ENCODE assay signal across 21 mouse cellular contexts in genomic region chr9:35290916-35291315, GRCm38 (mm10). TPM values are rescaled to one million over a fixed set of nuclear protein-coding genes. Genes with fewer than 3 reads are reported as not detected.
DNase-seq lines count a peak whose midpoint lies in the region; ATAC-seq lines count a peak whose summit lies in the region.
"Had no signal": no experiment of that assay in that cellular context is flagged by ENCODE, and none has a peak within 500 bp of the region (broad histone marks: within the 10 kb centered on the region; RNA-seq: fewer than 3 reads in every experiment).

No protein-coding gene starts in this region.

- 81% methylated on average over 4 of the region's 4 CpGs for WGBS in forebrain, embryonic 10.5 days
- 78% methylated on average over 4 of the region's 4 CpGs for WGBS in forebrain, embryonic 14.5 days
- 26% methylated on average over 4 of the region's 4 CpGs for WGBS in heart, embryonic 11.5 days (ENCODE audit: insufficient replicate concordance)

- H3K4me2 ChIP-seq in forebrain, embryonic 14.5 days (ENCODE audit: low read length): no peak overlapping the region
- no peak overlapping the region for H3K4me2 ChIP-seq in heart, embryonic 11.5 days
- H3K4me2 ChIP-seq: embryonic facial prominence, embryonic 12.5 days; forebrain, embryonic 12.5 days; heart, embryonic 13.5 days; hindbrain, embryonic 12.5 days; stomach, embryonic 15.5 days had no signal

- peaks cover 68% of the 10 kb centered on the region for H3K27me3 ChIP-seq in forebrain, embryonic 10.5 days (ENCODE audit: poor library complexity, severe bottlenecking)
- H3K27me3 ChIP-seq in forebrain, embryonic 14.5 days (replicated peaks; ENCODE audit: control insufficient read depth, insufficient read depth, low read length): no peaks in the 10 kb centered on the region
- 0 out of 2 replicates have a peak, but pooled peaks cover 4% of the 10 kb centered on the region for H3K27me3 ChIP-seq in heart, embryonic 11.5 days (ENCODE audit: control insufficient read depth, insufficient read depth, low read length)
- H3K27me3 ChIP-seq: embryonic facial prominence, embryonic 12.5 days; heart, embryonic 13.5 days; stomach, embryonic 15.5 days had no signal

- H3K9me3 ChIP-seq in forebrain, embryonic 10.5 days: peaks cover under 1% of the 10 kb centered on the region
- no peaks in the 10 kb centered on the region for H3K9me3 ChIP-seq in forebrain, embryonic 14.5 days (replicated peaks; ENCODE audit: control insufficient read depth, low read length)
- no peaks in the 10 kb centered on the region for H3K9me3 ChIP-seq in heart, embryonic 11.5 days (replicated peaks; ENCODE audit: control insufficient read depth, low read length)
- H3K9me3 ChIP-seq: embryonic facial prominence, embryonic 12.5 days; forebrain, embryonic 12.5 days; heart, embryonic 13.5 days; hindbrain, embryonic 12.5 days; midbrain, embryonic 10.5 days; stomach, embryonic 15.5 days had no signal

- no peaks in the 10 kb centered on the region for H3K36me3 ChIP-seq in forebrain, embryonic 10.5 days (replicated peaks)
- no peaks in the 10 kb centered on the region for H3K36me3 ChIP-seq in forebrain, embryonic 14.5 days (ENCODE audit: control insufficient read depth, insufficient read depth, low read length)
- H3K36me3 ChIP-seq in heart, embryonic 11.5 days (ENCODE audit: control insufficient read depth, insufficient read depth, low read length): no peaks in the 10 kb centered on the region
- H3K36me3 ChIP-seq: embryonic facial prominence, embryonic 12.5 days; forebrain, embryonic 12.5 days; heart, embryonic 13.5 days; hindbrain, embryonic 12.5 days; midbrain, embryonic 10.5 days; stomach, embryonic 15.5 days had no signal

- peaks cover 48% of the 10 kb centered on the region for H3K4me1 ChIP-seq in forebrain, embryonic 10.5 days
- no peaks in the 10 kb centered on the region for H3K4me1 ChIP-seq in forebrain, embryonic 14.5 days (ENCODE audit: control insufficient read depth, insufficient read depth, low read length)
- no peaks in the 10 kb centered on the region; the same call in 1 of the 2 replicates for H3K4me1 ChIP-seq in heart, embryonic 11.5 days (ENCODE audit: control insufficient read depth, insufficient read depth, low read length)
- H3K4me1 ChIP-seq: embryonic facial prominence, embryonic 12.5 days; stomach, embryonic 15.5 days had no signal

- H3K27ac ChIP-seq in forebrain, embryonic 10.5 days: 0 out of 2 replicates have a peak overlapping the region, but pooled peaks have one; percentile 20
- no peak overlapping the region for H3K27ac ChIP-seq in forebrain, embryonic 14.5 days (ENCODE audit: low read depth, low read length)
- H3K27ac ChIP-seq in heart, embryonic 11.5 days (ENCODE audit: low read depth, low read length): no peak overlapping the region
- H3K27ac ChIP-seq: embryonic facial prominence, embryonic 12.5 days; forebrain, embryonic 12.5 days; heart, embryonic 13.5 days; hindbrain, embryonic 12.5 days; layer of hippocampus, adult 2 months; midbrain, embryonic 10.5 days; stomach, embryonic 15.5 days had no signal

- no peak for ATAC-seq in forebrain, embryonic 14.5 days
- no peak for ATAC-seq in heart, embryonic 11.5 days (replicated peaks; ENCODE audit: insufficient number of reproducible peaks, low FRiP score, low TSS enrichment)

- H3K9ac ChIP-seq in forebrain, embryonic 14.5 days (ENCODE audit: low read length): no peak overlapping the region
- H3K9ac ChIP-seq in heart, embryonic 11.5 days (ENCODE audit: low read depth, low read length): no peak overlapping the region
- H3K9ac ChIP-seq: embryonic facial prominence, embryonic 12.5 days; forebrain, embryonic 12.5 days; heart, embryonic 13.5 days; hindbrain, embryonic 12.5 days; stomach, embryonic 15.5 days had no signal

- no peak for DNase-seq in forebrain, embryonic 10.5 days (ENCODE audit: extremely low spot score, low spot score)
- DNase-seq in forebrain, embryonic 14.5 days (ENCODE audit: low spot score): no peak
- DNase-seq in heart, adult 9 months (ENCODE audit: low spot score in 2 of 2): peak; percentile 42 to 71
- DNase-seq in heart, postnatal 4 days: peak; percentile 32
- no peak for DNase-seq in spleen, postnatal 36 days (ENCODE audit: low spot score in 2 of 2)
- no peak for DNase-seq in kidney, postnatal 10 days
- DNase-seq: cerebellum, adult 18-20 months; cerebellum, postnatal 14 days; gastrocnemius, postnatal 10 days; kidney, adult 8-10 months; kidney, postnatal 25 days; layer of hippocampus, postnatal 36 days; thymus, postnatal 25 days had no signal

- H3K4me3 ChIP-seq in forebrain, embryonic 10.5 days: no peak overlapping the region
- H3K4me3 ChIP-seq in forebrain, embryonic 14.5 days (ENCODE audit: low read depth, low read length): no peak overlapping the region
- no peak overlapping the region for H3K4me3 ChIP-seq in heart, embryonic 11.5 days (ENCODE audit: low read depth, low read length)
- H3K4me3 ChIP-seq: embryonic facial prominence, embryonic 12.5 days; forebrain, embryonic 12.5 days; heart, embryonic 13.5 days; hindbrain, embryonic 12.5 days; layer of hippocampus, adult 2 months; midbrain, embryonic 10.5 days; stomach, embryonic 15.5 days had no signal

RNA-seq across cellular contexts. Expression of gene Rpusd4, which starts 23.3 kb away (rescaled TPM):
- 33.3 TPM in 2 replicates for polyA plus RNA-seq in forebrain, embryonic 10.5 days (2016; fragmentation: Nextera tagmentation; extraction: Ambion mirVana)
- 23.1 and 24.9 TPM in 2 replicates for polyA plus RNA-seq in forebrain, embryonic 14.5 days (2014; fragmentation: Nextera tagmentation; extraction: Ambion mirVana)
- 25.0 and 28.3 TPM in 2 replicates for polyA plus RNA-seq in heart, embryonic 11.5 days (2014; fragmentation: Nextera tagmentation; extraction: Ambion mirVana)
- total RNA-seq in heart, postnatal 4 days (2021): 1 to 10 TPM; 9.6 to 9.9 TPM

RNA-seq across cellular contexts. Expression of gene Fam118b, which starts 23.3 kb away (rescaled TPM):
- 64.9 and 70.2 TPM in 2 replicates for polyA plus RNA-seq in forebrain, embryonic 10.5 days (2016; fragmentation: Nextera tagmentation; extraction: Ambion mirVana)
- polyA plus RNA-seq in forebrain, embryonic 14.5 days (2014; fragmentation: Nextera tagmentation; extraction: Ambion mirVana): 94.5 and 95.0 TPM in 2 replicates
- polyA plus RNA-seq in heart, embryonic 11.5 days (2014; fragmentation: Nextera tagmentation; extraction: Ambion mirVana): 27.3 and 30.3 TPM in 2 replicates
- total RNA-seq in heart, postnatal 4 days (2021): 10 to 100 TPM; 16.6 to 18.0 TPM

Comparison
In these comparisons a context has a peak if more than half of its experiments do, and no peak if none do; other contexts are left out.
1. DNase-seq: peak in heart, adult 9 months (2 of 2) and heart, postnatal 4 days (single experiment); none in forebrain, embryonic 10.5 days (single experiment), forebrain, embryonic 14.5 days (single experiment), spleen, postnatal 36 days (0 of 2) and kidney, postnatal 10 days (single experiment).